Mouse (Mus musculus) heart, embryonic 16.5 days (tissue): ENCODE data around the gene Nrgn. TPM values are rescaled to one million over a fixed set of nuclear protein-coding genes. Genes with fewer than 3 reads are reported as not detected.

Experiments used
- ATAC-seq: fragments of 200-750 bp; cut with Nextera tagmentation; replicated peaks from 2 replicates; pipeline ENCODE4 v1.8.0; 2017; ENCODE audit warnings: moderate number of reproducible peaks; ENCODE audit not compliant: insufficient read depth, low FRiP score; ENCODE audit errors: extremely low read depth
- H3K27ac ChIP-seq: fragments of 300-500 bp; sonication (generic); 2 replicates; pipeline ENCODE4 v1.5.1; 2014; ENCODE audit warnings: mild to moderate bottlenecking, low read length, control low read depth, moderate library complexity
- H3K27me3 ChIP-seq: fragments of 300-500 bp; sonication (generic); 2 replicates; pipeline ENCODE4 v1.6.1; 2014; ENCODE audit warnings: low read length, mixed read lengths; ENCODE audit not compliant: control insufficient read depth, insufficient read depth
- H3K36me3 ChIP-seq: fragments of 300-500 bp; sonication (generic); 2 replicates; pipeline ENCODE4 v1.6.1; 2014; ENCODE audit not compliant: control insufficient read depth, insufficient read depth
- H3K4me1 ChIP-seq: fragments of 300-500 bp; sonication (generic); 2 replicates; pipeline ENCODE4 v1.6.1; 2014; ENCODE audit warnings: low read length, mixed read lengths; ENCODE audit not compliant: control insufficient read depth, insufficient read depth
- H3K4me2 ChIP-seq: fragments of 300-500 bp; sonication (generic); 2 replicates; pipeline ENCODE4 v1.6.1; 2014; ENCODE audit warnings: low read depth, mild to moderate bottlenecking, control low read depth, low read length
- H3K4me3 ChIP-seq: fragments of 300-500 bp; sonication (generic); 2 replicates; pipeline ENCODE4 v1.5.1; 2014; ENCODE audit warnings: mild to moderate bottlenecking, control low read depth, low read length
- H3K9ac ChIP-seq: fragments of 300-500 bp; sonication (generic); 2 replicates; pipeline ENCODE4 v1.6.1; 2014; ENCODE audit warnings: low read length, control low read depth
- H3K9me3 ChIP-seq: fragments of 300-500 bp; sonication (generic); replicated peaks from 2 replicates; pipeline ENCODE4 v1.6.1; 2016; ENCODE audit warnings: low read length; ENCODE audit not compliant: control insufficient read depth
- WGBS: fragments of 180-500 bp; shearing (Covaris S2); extraction: QIAGEN DNeasy Blood & Tissue Kit; methylation state at CpG from one replicate; pipeline ENCODE4 v1.1.7; 2014; 5-methylcytosine and 5-hydroxymethylcytosine counted together
- polyA plus RNA-seq: library from polyadenylated mRNA; unstranded; fragments of >200 nt; fragmentation: Nextera tagmentation; extraction: Ambion mirVana; gene quantifications from 2 replicates; pipeline ENCODE4 v1.2.1, GENCODE M21; 2015

Gene Nrgn
- polyA plus RNA-seq, 1 experiment from 2014 or later, result 4.3 TPM

DNA sequence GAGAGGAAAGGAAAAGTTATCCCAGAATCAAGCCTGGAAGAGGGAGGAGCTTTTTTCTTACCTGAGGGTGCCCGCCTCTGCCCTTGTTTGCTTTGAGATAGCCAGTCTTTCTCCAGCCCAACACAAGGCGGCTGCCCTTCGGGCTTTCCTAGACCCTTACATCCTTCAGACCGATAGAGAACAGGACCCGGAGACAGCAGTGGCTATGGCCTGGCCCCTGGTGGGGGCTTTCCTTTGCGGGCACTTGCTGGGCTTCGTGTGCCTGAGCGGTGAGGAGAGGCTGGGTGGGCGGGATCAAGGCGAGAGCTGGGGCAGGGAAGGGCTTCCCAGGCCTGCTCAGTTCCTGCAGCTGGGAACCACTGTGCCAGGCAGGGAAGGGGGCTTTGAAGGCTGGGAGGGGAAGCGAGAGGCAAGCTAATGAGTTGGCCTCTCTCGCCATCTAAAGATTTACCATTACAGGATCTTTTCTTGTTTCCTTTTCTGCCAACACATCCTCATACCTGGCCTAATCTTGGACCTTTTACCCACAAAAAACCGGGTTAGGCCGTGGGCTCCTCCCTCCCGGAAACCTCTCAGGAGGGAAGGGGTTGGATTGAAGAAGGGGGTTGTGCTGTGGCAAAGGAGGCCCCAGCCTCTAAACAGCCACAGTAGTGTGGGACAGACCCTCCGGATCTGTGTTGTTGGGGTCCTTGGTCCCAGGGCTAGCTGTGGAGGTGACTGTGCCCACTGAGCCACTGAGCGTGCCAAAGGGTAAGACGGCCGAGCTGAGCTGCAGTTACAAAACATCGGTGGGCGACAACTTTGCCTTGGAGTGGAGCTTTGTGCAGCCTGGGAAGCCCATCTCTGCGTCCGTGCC lies 13.3 kb downstream of the Nrgn start, which contains the start of gene Vsig2:
Gene Vsig2, plus strand, starts transcription at position 86 of the 856 bp plus-strand sequence.
- no peak within 1 kb of the TSS for H3K9ac ChIP-seq
- H3K27ac ChIP-seq, result peak within 1 kb of the TSS; percentile 52; the same call in 1 of the 2 replicates
- no peak within 1 kb of the TSS for H3K4me3 ChIP-seq
- no peak within 1 kb of the TSS for H3K4me2 ChIP-seq
- H3K36me3 ChIP-seq, result 0 out of 2 replicates have a peak, but pooled peaks cover 2% of the 10 kb centered on the region
- H3K4me1 ChIP-seq, result peaks cover 14% of the 10 kb centered on the region
- ATAC-seq, result no peak
- WGBS, result 56% methylated on average over 23 of the region's 23 CpGs
- H3K9me3 ChIP-seq, result no peaks in the 10 kb centered on the region
- H3K27me3 ChIP-seq, result no peaks in the 10 kb centered on the region

DNA sequence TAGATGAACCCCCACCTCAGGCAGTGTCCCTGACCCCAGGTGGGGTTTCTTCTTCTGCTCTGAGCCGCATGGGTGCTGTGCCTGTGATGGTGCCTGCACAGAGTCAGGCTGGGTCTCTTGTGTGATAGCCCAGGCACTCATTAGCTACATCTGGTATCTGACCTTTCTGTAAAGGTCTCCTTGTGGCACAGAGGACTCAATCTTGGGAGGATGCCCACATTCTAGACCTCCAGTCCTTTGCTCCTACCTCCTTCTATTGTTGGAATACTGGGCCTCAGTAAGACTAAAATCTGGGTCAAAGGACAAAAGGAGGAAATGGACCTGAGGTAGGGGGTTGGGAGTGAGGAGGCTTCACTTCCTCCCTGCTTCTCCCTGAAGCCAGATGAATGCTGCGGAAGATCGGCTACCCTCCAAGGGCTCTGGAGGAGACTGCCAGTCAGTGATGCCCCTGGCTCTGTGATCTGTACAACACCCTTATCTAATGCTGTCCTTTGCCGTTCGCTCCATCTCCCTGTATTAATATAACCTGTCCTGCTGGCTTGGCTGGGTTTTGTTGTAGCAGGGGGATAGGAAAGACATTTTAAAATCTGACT lies 14.9 kb downstream of the Nrgn start:
- ATAC-seq, result peak; percentile 38; the same call in 1 of the 2 replicates
- Histone ChIP-seq H3K9ac (no peak overlapping the region), H3K4me2 (no peak overlapping the region), H3K36me3 (0 out of 2 replicates have a peak, but pooled peaks cover 4% of the 10 kb centered on the region), H3K27ac (0 out of 2 replicates have a peak overlapping the region, but pooled peaks have one; percentile 16), H3K9me3 (no peaks in the 10 kb centered on the region), H3K4me3 (no peak overlapping the region), H3K27me3 (no peaks in the 10 kb centered on the region), H3K4me1 (peaks cover 12% of the 10 kb centered on the region; the same call in 1 of the 2 replicates)
- 59% methylated on average over 5 of the region's 5 CpGs for WGBS

DNA sequence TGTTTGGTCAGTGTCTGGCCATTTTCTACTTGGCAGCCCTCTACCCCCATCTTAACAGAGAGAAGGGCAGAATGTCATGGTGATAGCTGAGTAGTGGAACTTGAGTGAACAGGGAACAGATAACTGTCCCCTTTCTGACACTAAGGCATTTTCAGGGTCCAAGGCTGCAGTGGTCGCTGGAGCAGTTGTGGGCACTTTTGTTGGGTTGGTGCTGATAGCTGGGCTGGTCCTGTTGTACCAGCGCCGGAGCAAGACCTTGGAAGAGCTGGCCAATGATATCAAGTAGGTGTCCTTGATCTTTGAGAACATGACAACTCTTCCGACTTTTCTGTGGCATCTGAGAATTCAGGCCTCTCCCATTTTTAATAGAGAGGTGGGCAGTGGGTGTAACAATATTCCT lies 15.9 kb downstream of the Nrgn start:
- no peak overlapping the region for H3K4me3 ChIP-seq
- H3K4me2 ChIP-seq, result no peak overlapping the region
- H3K9me3 ChIP-seq, result no peaks in the 10 kb centered on the region
- H3K4me1 ChIP-seq, result peaks cover 12% of the 10 kb centered on the region; the same call in 1 of the 2 replicates
- H3K27me3 ChIP-seq, result no peaks in the 10 kb centered on the region; the same call in 1 of the 2 replicates
- H3K36me3 ChIP-seq, result 0 out of 2 replicates have a peak, but pooled peaks cover 4% of the 10 kb centered on the region
- no peak for ATAC-seq
- no peak overlapping the region for H3K27ac ChIP-seq
- H3K9ac ChIP-seq, result no peak overlapping the region
- WGBS, result 64% methylated on average over 4 of the region's 4 CpGs

DNA sequence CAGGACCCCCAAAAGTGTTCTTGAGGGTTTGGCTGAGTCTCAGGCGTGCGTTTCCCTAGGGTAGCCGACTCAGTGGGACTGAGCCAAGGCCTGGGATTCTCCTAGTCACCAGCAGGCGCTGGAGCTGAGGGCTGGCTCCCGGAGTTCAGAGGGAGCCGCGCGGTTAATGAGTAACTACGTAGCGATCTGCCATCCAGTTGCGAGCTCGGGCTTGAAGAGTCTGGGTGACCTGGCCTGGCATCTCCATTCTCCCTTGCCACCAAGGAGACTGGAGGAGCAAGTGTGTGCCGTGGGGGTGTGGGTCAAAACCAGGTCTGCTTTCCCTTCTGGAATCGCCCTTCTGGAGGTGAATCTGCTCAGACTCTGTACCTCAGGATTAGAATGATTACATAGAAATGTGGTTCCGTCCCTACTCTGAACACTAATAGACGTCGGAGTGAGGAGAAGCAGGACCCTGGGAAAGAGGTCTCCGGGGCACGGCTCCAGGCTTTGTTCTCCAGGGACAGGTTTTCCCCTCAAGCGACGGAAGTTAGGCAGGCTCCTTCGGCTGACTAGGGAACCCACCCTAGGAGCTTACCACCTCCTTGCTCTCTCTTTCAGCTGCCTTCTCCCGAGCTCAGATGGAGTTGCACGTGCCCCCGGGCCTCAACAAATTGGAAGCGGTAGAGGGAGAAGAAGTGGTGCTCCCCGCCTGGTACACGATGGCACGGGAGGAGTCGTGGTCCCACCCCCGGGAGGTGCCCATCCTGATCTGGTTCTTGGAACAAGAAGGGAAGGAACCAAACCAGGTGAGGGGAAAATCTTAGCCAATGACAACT lies 21.6 kb downstream of the Nrgn start:
- Histone ChIP-seq H3K4me2 (peak overlapping the region; percentile 85), H3K27ac (peak overlapping the region; percentile 84), H3K4me3 (peak overlapping the region; percentile 56), H3K4me1 (peaks cover 23% of the 10 kb centered on the region), H3K27me3 (peaks cover 13% of the 10 kb centered on the region), H3K9ac (peak overlapping the region; percentile 71), H3K36me3 (peaks cover 8% of the 10 kb centered on the region; the same call in 1 of the 2 replicates), H3K9me3 (no peaks in the 10 kb centered on the region)
- 5% methylated on average over 31 of the region's 31 CpGs for WGBS
- ATAC-seq, result no peak; the same call in 1 of the 2 replicates

DNA sequence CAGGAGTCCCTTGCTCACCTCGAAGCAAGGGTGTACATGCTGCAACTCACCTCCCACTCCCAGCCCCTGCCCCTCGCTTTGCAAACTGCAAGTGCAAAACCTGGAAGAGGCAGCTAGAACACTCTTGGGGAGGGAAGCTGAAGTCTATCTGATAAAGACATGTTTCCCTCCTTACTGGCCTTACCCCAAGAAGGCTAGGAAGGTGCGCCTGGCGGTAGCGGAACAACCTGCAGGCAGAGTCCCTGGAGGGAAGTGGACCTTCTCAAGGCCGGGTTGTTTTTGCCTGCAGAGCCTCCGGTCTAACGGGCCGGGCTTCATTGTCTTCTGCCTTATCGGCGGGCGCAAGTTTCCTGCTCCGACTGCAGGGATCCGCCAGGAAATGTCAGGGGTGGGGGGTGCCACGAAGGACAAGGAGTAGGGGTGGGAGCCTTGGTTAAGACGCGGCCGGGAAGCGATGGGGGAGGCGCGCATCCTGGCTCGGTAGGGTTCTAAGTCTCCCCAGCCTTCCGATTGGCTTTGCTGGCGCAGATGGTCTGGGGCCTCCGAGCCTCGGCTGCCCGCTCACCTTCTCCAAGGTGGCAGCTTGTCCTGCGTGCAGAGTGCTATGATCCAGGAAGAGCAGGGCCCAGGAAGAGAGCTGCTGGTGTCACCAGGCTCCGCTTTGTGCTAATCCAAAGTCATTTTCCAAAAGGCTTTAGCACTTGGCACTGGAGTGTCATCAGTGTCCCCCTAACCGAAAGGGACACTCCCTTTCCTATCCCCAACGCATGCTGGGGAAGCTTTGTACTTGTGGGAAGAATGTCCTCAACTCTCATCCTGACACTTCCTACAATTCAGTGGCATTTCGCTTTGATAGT lies 22.4 kb downstream of the Nrgn start:
- WGBS, result 2% methylated on average over 32 of the region's 32 CpGs
- Histone ChIP-seq H3K27me3 (peaks cover 13% of the 10 kb centered on the region), H3K4me2 (peak overlapping the region; percentile 85), H3K4me1 (peaks cover 23% of the 10 kb centered on the region), H3K9me3 (no peaks in the 10 kb centered on the region), H3K27ac (peak overlapping the region; percentile 84), H3K4me3 (peak overlapping the region; percentile 56), H3K36me3 (peaks cover 6% of the 10 kb centered on the region; the same call in 1 of the 2 replicates), H3K9ac (peak overlapping the region; percentile 71)
- peak; percentile 76 for ATAC-seq

DNA sequence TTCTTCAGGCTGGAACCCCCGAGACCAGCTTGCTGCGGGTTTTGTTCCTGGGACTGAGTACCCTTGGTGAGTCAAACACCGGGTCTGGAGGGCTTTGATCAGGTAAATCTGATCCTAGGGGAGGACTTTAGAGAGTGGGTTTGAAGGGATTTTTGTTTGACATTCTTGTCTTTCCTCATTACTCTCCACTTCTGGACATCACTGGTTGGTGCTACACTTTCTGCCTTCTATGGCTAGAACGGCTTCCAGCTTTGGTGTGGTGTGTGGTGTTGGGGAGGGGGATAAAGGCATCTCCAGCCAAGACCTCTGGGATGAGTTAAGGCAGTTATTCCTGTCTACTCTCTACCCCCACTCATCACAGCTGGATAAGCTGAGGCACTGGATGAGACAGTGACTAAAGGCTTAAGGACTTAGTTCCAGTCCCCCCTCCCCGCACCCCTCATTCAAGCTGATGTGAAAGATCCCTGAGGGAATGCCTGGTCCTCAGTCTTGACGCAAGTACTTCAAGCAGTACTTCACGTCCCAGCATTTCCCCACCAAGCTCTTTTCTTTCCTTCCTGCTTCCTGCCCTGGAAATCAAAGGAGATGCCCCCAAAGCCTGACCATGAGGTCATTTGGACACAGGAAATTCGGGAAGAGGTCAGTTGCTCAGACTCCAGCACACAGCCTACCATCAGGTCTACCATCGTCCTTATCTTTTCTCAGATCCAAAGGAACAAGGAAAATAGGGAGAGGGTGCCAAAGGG lies 24.3 kb downstream of the Nrgn start:
- Histone ChIP-seq H3K4me3 (peak overlapping the region; percentile 56), H3K27ac (peak overlapping the region; percentile 84), H3K36me3 (peaks cover 8% of the 10 kb centered on the region), H3K9me3 (no peaks in the 10 kb centered on the region), H3K9ac (peak overlapping the region; percentile 71), H3K4me2 (peak overlapping the region; percentile 85), H3K4me1 (peaks cover 25% of the 10 kb centered on the region), H3K27me3 (peaks cover 13% of the 10 kb centered on the region)
- ATAC-seq, result no peak
- 41% methylated on average over 9 of the region's 9 CpGs for WGBS

DNA sequence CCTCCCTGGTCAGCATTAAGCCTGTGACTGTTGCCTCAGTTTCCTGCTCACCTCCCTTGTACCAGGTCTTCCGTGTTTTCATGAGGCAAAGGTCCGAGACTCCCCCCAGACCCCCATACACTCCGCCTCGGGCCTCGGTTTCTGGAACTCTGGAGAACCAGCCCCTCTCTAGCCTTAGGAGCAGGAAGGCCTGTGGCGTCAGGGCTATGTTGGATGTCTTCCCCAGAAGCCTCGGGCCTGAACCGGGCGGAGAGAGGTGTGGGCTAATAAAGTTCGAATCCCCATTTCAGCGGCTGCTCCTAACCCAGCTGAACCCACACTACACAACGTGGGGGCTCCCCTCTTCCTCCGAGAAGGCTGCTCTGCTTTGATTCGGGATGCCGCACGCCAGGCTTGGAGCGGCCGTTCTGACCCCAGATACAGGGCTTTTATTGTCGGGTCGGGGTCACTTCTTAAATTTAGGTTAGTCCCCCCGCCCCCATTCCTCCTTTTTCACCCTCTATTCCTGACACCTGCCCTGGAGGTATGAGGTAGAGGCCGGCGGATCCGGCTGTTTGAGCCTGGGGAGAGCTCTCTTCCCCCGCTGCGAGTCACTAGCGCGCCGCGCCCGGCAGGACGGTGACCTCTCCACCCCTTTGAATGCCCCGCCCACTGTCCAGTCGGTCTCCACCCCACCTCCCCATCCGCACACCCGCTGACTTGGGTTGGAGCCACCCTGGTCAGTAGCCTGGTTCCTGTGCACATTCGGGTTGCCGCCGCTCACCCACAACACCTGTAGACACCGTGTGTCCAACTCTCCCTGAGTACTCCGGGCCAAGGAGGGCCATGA lies 25.1 kb downstream of the Nrgn start, which contains the start of gene Esam:
Gene Esam, plus strand, starts transcription at position 683 of the 829 bp plus-strand sequence.
- Histone ChIP-seq H3K4me3 (peak within 1 kb of the TSS; percentile 56), H3K9me3 (no peaks in the 10 kb centered on the region), H3K4me2 (peak within 1 kb of the TSS; percentile 85), H3K9ac (peak within 1 kb of the TSS; percentile 71), H3K27ac (peak within 1 kb of the TSS; percentile 84), H3K36me3 (peaks cover 14% of the 10 kb centered on the region), H3K27me3 (peaks cover 13% of the 10 kb centered on the region), H3K4me1 (peaks cover 25% of the 10 kb centered on the region)
- peak; percentile 63 for ATAC-seq
- WGBS, result 5% methylated on average over 41 of the region's 41 CpGs
